Mouse (Mus musculus) forelimb bud, embryonic 11.5 days (tissue): ENCODE results near the gene Kif21b.

Experiments
- DNase-seq: peaks from one replicate; pipeline ENCODE4 v3.0.0-alpha.2; 2012; ENCODE audit warnings: low read depth, low spot score

Gene Kif21b

GRCm38 (mm10) chr1:136159830-136160229, 28.6 kb downstream of the Kif21b start:
- no peak for DNase-seq

GRCm38 (mm10) chr1:136160297-136160696, 29.1 kb downstream of the Kif21b start:
- no peak for DNase-seq

- no peak for DNase-seq
Observed at GRCm38 (mm10) chr1:136160930-136161329, 29.7 kb downstream of the Kif21b start.

- DNase-seq = no peak
Observed at GRCm38 (mm10) chr1:136161333-136161921, 30.2 kb downstream of the Kif21b start.

- DNase-seq = no peak
Observed at GRCm38 (mm10) chr1:136165436-136165835, 34.2 kb downstream of the Kif21b start.

GRCm38 (mm10) chr1:136167657-136168056, 36.5 kb downstream of the Kif21b start:
- DNase-seq = no peak

- peak; percentile 86 for DNase-seq
Observed at GRCm38 (mm10) chr1:136170109-136170508, 38.9 kb downstream of the Kif21b start.

- DNase-seq = no peak
Observed at GRCm38 (mm10) chr1:136172696-136173095, 41.5 kb downstream of the Kif21b start.

GRCm38 (mm10) chr1:136174101-136174606, 43.0 kb downstream of the Kif21b start:
- no peak for DNase-seq

- DNase-seq = peak; percentile 68
Observed at GRCm38 (mm10) chr1:136175183-136175582, 44.0 kb downstream of the Kif21b start.

- DNase-seq = no peak
Observed at GRCm38 (mm10) chr1:136177085-136177484, 45.9 kb downstream of the Kif21b start.

GRCm38 (mm10) chr1:136178741-136179140, 47.6 kb downstream of the Kif21b start:
- no peak for DNase-seq

GRCm38 (mm10) chr1:136179511-136180001, 48.4 kb downstream of the Kif21b start:
- no peak for DNase-seq

- DNase-seq = no peak
Observed at GRCm38 (mm10) chr1:136190033-136190432, 58.8 kb downstream of the Kif21b start.

- DNase-seq = no peak
Observed at GRCm38 (mm10) chr1:136212803-136213202, 81.6 kb downstream of the Kif21b start, which contains the start of gene Mroh3. TSS of gene Mroh3 (minus strand) at chr1:136212828.

GRCm38 (mm10) chr1:136214304-136214703, 83.1 kb downstream of the Kif21b start:
- DNase-seq = no peak

GRCm38 (mm10) chr1:136220037-136220871, 89.1 kb downstream of the Kif21b start:
- no peak for DNase-seq

- DNase-seq = no peak
Observed at GRCm38 (mm10) chr1:136222386-136222785, 91.2 kb downstream of the Kif21b start.

GRCm38 (mm10) chr1:136223758-136224342, 92.7 kb downstream of the Kif21b start:
- no peak for DNase-seq

GRCm38 (mm10) chr1:136225846-136226245, 94.7 kb downstream of the Kif21b start:
- no peak for DNase-seq

- DNase-seq = no peak
Observed at GRCm38 (mm10) chr1:136226626-136227025, 95.4 kb downstream of the Kif21b start.
